Mouse (Mus musculus): Measurements from ENCODE around the gene Zfp655.
"Not testable (repeated sequence)": the region's sequence is repeated elsewhere in the genome, so short reads cannot be mapped to it uniquely, and the experiment has no call there.

The Zfp655 gene

GRCm38 (mm10) chr5:145231367-145231871 is at the start of gene Zfp655:
Zfp655 (plus strand) TSS chr5:145231715.
- ATAC-seq (ENCODE audit: insufficient number of reproducible peaks, low FRiP score, low TSS enrichment): peak; percentile 96

GRCm38 (mm10) chr5:145185244-145185643 is 46.3 kb upstream of the Zfp655 start:
- no peak for ATAC-seq (ENCODE audit: insufficient number of reproducible peaks, low FRiP score, low TSS enrichment)

- no peak for ATAC-seq (ENCODE audit: insufficient number of reproducible peaks, low FRiP score, low TSS enrichment)
Measured at GRCm38 (mm10) chr5:145189416-145189815, 42.1 kb upstream of the Zfp655 start.

- ATAC-seq (ENCODE audit: insufficient number of reproducible peaks, low FRiP score, low TSS enrichment): no peak
Measured at GRCm38 (mm10) chr5:145190373-145190772, 41.1 kb upstream of the Zfp655 start.

GRCm38 (mm10) chr5:145190875-145191798 is 40.4 kb upstream of the Zfp655 start:
- ATAC-seq (ENCODE audit: insufficient number of reproducible peaks, low FRiP score, low TSS enrichment): peak; percentile 89

GRCm38 (mm10) chr5:145191962-145192361 is 39.6 kb upstream of the Zfp655 start, which contains the start of gene Atp5j2:
Atp5j2 (minus strand) TSS chr5:145192062.
- ATAC-seq (ENCODE audit: insufficient number of reproducible peaks, low FRiP score, low TSS enrichment): no peak

GRCm38 (mm10) chr5:145200387-145200786 is 31.1 kb upstream of the Zfp655 start:
- no peak for ATAC-seq (ENCODE audit: insufficient number of reproducible peaks, low FRiP score, low TSS enrichment)

GRCm38 (mm10) chr5:145201321-145201991 is 30.1 kb upstream of the Zfp655 start, which contains the start of gene Zkscan14:
Zkscan14 (minus strand) TSS chr5:145201868.
- ATAC-seq (ENCODE audit: insufficient number of reproducible peaks, low FRiP score, low TSS enrichment): peak; percentile 34; the same call in 1 of the 2 replicates

- ATAC-seq (ENCODE audit: insufficient number of reproducible peaks, low FRiP score, low TSS enrichment): no peak
Measured at GRCm38 (mm10) chr5:145202446-145202845, 29.1 kb upstream of the Zfp655 start.

- ATAC-seq (ENCODE audit: insufficient number of reproducible peaks, low FRiP score, low TSS enrichment): peak; percentile 91
Measured at GRCm38 (mm10) chr5:145203936-145204691, 27.4 kb upstream of the Zfp655 start, which contains the start of gene Zkscan5. Zkscan5 (plus strand) TSS chr5:145204562.

GRCm38 (mm10) chr5:145205041-145205440 is 26.5 kb upstream of the Zfp655 start:
- ATAC-seq (ENCODE audit: insufficient number of reproducible peaks, low FRiP score, low TSS enrichment): no peak

- ATAC-seq (ENCODE audit: insufficient number of reproducible peaks, low FRiP score, low TSS enrichment): no peak
Measured at GRCm38 (mm10) chr5:145207385-145207784, 24.1 kb upstream of the Zfp655 start.

- ATAC-seq (ENCODE audit: insufficient number of reproducible peaks, low FRiP score, low TSS enrichment): no peak
Measured at GRCm38 (mm10) chr5:145207954-145208353, 23.6 kb upstream of the Zfp655 start.

GRCm38 (mm10) chr5:145208391-145208790 is 23.1 kb upstream of the Zfp655 start:
- ATAC-seq (ENCODE audit: insufficient number of reproducible peaks, low FRiP score, low TSS enrichment): not testable (repeated sequence)

GRCm38 (mm10) chr5:145211340-145211739 is 20.2 kb upstream of the Zfp655 start:
- no peak for ATAC-seq (ENCODE audit: insufficient number of reproducible peaks, low FRiP score, low TSS enrichment)

- no peak for ATAC-seq (ENCODE audit: insufficient number of reproducible peaks, low FRiP score, low TSS enrichment)
Measured at GRCm38 (mm10) chr5:145212216-145212615, 19.3 kb upstream of the Zfp655 start.

- ATAC-seq (ENCODE audit: insufficient number of reproducible peaks, low FRiP score, low TSS enrichment): no peak
Measured at GRCm38 (mm10) chr5:145213505-145213904, 18.0 kb upstream of the Zfp655 start.

GRCm38 (mm10) chr5:145214679-145215078 is 16.8 kb upstream of the Zfp655 start:
- ATAC-seq (ENCODE audit: insufficient number of reproducible peaks, low FRiP score, low TSS enrichment): no peak

GRCm38 (mm10) chr5:145217746-145218145 is 13.8 kb upstream of the Zfp655 start:
- no peak for ATAC-seq (ENCODE audit: insufficient number of reproducible peaks, low FRiP score, low TSS enrichment)

- ATAC-seq (ENCODE audit: insufficient number of reproducible peaks, low FRiP score, low TSS enrichment): no peak
Measured at GRCm38 (mm10) chr5:145218206-145218605, 13.3 kb upstream of the Zfp655 start.

Data from cerebellum, adult (tissue).